Mouse (Mus musculus): ENCODE data around the gene Gpx8.
A peak's percentile ranks its signal among the peaks of the same experiment; 100 is the strongest.

DNA sequence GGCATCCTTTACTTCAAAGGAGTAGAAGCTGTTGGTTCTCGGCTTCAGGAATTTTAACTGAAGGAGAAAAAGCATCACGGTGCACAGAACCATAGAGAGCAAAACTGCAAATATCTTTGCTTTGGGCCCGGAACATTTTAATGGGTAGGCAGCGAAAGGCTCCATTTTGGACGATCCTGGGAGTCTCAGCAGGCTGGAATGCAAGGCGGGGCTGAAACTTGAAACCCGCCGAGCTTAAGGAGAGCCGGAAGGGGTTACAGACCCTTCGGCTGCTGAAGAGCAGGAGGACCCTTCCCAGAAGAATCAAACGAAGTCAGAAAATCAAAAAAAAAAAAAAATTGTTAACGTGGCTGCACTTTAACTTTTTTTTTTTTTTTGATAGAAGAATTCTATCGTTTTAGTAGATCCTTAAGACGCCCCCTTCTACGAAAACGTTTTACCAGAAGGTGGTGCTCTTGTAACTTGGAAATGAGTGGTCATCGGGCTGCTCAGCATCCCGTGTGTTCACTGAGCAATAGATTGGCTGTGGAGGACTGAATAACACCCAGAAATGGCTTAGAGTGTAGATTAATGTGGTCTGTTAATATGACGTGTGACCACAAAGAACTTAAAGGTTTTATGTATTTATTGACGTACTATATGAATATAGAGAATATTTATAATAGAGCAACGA lies at the start of gene Gpx8:
- TF ChIP-seq CTCF (IDR thresholded peaks at IDR 0.05; ENCODE audit: low read depth), result peak; percentile 61
- TF ChIP-seq EP300 (IDR thresholded peaks at IDR 0.05; ENCODE audit: low read depth), result no peak
